Mouse (Mus musculus): Measurements from ENCODE around the gene Phpt1.

Gene Phpt1

DNA sequence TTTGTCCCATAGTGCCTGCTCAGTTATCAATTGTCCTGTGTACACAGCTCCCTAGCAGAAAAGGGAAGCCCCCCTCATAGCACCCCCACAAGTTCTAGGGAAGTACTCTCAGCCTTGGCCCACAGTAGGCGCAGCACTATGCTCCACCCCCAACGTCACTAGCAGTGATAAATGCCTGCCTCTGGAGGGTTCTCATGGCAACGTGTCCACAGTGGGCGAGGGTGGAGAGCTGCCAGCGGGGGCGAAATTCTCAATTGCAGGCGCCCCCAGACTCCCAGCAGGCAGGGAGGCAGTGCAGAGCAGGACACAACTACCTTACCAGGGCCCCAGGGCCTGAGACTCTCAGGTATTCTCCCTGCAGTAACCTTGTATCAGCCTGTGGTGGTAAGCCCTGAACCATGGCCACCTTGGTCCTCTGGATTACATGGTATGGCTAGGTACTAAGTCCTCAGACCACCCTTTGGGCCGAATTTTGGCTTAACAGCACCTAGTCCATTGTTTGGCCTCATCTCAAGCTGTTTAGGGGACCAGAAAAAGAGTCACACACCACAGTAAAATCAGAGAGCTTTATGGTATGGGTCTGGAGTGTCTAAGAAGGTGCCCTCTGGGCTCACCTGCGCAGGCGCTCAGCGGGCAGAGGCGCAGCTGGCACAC is 7.6 kb upstream of the Phpt1 start:
- DNase-seq (ENCODE audit: low read depth, low spot score): no peak

DNA sequence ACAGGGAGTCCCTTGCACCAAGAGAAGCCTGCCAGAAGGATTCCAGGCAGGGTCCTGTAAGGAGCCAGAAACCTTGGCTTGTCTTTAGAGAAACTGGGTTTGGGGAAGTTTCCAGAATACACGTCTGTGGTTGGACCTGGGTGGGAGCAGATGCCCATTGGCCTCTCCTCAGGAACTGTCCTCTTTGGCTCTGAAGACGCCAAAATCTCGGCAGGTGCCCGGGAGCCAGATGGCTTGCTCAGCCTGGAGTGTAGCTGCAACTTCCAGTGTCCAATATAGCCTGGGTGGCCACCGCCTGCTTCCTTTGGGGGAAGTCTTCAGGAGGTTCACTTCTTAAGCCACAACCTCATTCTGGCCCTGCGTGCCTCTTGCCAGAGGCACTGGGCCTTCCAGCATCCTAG is 6.9 kb upstream of the Phpt1 start:
- no peak for DNase-seq (ENCODE audit: low read depth, low spot score)

DNA sequence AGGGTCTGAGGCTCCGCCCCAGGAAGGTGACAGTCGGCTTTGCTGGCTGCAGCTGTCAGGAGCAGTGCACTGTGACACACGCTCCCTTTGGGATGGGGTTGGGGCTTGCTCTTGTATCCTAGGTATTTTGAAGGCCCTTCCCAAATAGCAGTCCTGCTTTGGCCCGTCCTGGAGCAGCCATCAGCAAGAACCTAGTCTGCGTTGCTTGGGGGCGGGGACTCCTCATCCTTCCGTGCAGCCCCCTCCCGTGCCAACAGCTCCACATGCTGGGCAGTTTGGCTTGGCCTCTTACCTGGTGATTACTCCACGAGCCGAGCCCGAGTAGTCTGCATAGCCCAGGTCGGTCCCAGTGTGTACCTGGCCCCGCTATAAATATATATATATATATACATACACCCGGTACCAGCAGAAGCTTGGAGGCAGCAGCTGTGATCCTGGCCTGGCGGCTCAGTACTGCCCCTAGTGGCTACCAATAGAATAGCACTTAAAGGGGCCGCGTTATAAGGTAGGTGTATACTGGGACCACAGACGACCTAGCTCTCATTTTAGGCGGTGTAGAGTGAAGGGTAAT is 6.4 kb upstream of the Phpt1 start, which contains the start of gene Ajm1:
Gene Ajm1 (minus strand): TSS at position 464 of the 571 bp plus-strand sequence.
- DNase-seq (ENCODE audit: low read depth, low spot score): peak; percentile 79

DNA sequence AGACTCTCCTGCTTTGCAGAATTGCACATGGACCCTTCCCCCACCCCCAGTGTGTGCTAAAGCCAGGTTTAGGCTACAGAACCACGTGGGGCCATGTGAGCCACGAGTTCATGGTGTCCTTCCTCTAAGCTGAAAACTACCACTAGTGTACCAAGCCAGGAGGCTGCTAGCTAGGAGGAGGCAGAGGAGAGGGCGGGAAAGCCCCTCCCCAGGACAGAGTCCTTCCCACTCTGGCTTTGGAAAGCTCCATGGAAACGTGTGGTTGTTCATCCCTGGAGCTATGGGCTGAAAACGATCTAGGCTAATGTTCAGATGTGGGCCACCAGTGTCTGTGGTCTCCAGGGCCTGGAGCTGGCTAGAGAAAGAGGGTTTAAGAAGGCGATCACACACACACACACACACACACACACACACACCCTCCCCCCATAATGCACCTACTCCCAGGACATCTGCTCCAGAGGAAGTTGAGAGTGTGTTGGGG is 5.6 kb upstream of the Phpt1 start:
- DNase-seq (ENCODE audit: low read depth, low spot score): no peak

DNA sequence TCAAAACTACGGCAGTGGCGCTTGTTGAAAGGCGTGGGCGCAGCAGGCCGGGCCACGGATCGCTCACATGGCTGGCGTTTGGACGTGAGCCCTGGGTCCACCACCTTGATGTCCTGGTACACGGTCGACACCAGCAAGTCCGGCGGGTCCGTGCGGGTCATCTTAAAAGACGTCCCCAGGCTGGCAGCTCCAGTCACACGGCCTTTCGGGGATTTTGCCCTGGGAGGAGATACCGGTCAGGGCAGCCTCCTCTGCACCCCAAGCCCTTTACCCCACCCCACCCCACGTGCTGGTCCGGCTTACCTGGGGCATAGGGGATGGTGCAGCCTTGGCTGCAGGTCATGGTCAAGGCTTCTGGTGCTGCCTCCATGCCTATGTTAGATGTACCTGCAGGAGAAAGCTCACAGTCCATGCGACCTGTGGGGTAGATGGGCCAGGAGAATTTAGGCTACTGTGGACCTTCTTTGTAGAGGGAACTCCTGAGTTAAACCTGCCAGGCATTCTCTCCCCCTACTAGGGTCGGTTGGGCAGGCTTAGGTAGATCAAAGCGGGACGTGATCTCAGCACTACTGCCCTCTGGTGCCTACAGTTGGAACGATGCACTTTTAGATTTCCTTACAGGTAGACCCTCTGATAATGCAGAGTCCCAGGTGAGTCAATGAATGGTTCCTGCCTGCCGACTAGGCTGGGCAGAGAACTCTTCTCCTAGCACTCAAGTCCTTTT is 4.9 kb upstream of the Phpt1 start:
- peak; percentile 85 for DNase-seq (ENCODE audit: low read depth, low spot score)

DNA sequence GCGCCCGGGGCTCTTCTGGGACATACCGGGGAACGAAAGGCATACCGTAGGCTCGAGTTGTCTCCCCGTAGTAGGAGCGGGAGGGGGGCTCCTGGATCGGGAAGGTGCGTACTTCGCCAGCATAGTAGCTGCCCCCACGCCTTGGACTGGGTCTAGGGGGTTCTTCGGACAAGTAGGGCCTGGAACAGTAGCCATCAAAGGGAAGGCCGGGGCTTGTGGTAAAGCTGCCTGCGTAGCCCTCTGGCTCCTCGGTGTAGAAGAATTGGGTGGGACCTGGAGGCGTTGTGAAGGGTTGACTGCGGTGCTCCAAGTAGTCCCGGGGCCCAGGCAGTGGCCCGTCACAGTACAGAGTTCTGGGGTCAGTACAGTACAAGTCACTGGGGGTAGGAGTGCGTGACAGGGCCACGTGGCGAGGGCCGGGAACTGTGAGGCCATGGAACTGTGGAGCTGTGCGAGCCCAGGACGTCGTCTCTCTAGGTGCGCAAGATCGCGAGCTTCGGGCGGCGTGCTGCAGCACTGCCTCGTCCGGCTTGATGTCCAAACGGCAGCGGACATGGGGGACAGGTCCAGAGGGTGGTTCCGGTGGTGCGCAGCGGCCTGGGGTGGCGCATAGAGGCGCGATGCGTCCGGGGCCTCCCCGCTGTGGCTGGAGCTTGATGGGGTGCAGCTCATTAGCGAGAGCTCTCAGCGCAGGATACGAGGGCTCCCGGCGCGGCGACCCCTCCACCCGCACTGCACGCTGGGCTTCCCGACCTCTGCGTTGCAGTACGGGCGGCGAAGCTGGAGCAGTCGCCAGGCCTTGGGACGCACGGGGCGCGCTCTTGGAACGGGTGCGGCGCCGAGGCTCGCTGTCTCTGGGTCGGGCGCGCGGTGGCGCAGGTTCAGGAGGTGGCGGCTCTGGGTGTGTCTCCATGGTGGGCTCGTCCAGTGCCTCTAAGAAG is 4.0 kb upstream of the Phpt1 start:
- peak; percentile 62 for DNase-seq (ENCODE audit: low read depth, low spot score)

DNA sequence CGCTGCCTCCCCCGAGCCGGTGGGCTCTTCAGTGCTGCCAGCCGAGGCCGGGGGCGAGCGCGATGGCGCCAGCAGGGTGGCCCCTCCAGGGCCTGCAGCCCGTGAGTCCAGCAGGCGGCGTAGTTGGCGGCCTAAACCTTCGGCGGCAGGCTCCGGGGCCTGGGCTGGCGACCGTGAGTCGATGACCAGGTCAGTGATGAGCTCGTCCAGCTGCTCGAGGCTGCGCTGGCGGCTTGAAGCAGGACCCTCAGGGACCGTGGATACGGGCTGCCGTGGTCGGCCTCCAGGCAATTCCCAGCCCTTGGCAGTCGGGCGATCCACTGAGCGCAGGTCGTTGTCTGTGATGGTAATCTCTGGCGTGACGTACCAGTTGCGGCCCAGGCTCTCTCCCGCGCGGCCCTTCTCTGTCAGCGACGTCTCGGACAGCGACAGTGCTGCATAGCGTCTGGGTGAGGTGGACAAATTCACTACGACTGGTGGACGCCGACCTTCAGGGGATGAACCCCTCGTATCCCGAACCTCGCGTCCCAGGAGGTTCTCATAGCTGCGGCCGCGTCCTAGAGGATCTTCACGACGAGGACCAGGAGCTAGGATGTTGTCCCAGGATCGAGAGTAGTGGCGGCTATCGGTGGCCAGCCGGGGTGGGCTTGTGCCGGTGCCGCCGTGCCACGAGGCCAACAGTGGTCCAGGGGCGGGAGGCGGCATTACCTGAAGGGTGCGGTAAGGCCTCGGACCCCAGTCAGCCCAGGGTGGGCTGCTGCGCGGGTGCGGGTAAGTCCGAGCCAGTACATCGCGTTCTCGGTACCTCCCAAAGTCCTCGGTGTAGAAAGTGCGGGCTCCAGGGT is 3.1 kb upstream of the Phpt1 start:
- peak; percentile 54 for DNase-seq (ENCODE audit: low read depth, low spot score)

DNA sequence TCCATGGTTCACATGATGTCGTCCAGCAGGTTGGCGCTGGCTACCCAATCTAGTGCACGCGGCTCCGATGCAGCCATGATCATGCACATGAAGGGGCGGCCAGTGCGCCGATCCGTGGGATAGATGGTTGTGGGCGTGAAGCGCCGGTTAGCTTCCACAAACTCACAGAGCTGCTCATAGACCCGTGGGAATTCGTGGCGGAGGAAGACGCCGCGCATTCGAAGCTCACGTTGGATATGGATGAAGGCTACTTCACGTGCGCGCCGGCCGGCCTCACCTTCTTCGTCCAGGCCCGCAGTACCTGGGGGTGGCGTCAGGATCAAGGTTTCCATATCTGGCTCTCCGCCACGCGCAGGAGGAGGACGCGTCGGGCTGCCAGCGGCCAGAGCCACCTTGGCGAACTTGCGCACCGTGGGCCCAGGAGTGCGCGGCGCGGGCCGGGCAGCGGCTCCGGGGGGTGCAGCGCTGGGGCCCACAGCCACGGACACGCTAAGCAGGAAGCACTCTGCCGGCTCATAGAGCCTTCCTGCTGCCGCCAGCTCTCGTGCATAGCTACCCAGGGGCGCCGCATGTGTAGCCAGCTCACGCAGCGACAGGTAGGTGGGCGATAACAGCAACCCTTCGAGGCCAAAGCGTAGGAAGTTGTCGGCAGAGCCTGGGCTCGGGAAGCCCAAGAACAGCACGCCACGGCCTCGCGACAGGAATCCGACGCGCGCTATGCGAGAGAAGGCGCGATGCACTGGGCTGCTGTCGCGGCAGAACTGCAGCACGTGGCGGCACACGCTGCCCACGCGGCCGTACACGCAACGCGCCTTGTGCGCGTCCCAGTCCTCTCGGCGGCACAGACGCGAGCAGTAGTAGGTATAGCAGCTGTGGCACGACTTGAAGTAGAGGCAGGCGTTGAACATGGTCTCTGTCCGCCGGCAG is 2.2 kb upstream of the Phpt1 start:
- peak; percentile 65 for DNase-seq (ENCODE audit: low read depth, low spot score)

DNA sequence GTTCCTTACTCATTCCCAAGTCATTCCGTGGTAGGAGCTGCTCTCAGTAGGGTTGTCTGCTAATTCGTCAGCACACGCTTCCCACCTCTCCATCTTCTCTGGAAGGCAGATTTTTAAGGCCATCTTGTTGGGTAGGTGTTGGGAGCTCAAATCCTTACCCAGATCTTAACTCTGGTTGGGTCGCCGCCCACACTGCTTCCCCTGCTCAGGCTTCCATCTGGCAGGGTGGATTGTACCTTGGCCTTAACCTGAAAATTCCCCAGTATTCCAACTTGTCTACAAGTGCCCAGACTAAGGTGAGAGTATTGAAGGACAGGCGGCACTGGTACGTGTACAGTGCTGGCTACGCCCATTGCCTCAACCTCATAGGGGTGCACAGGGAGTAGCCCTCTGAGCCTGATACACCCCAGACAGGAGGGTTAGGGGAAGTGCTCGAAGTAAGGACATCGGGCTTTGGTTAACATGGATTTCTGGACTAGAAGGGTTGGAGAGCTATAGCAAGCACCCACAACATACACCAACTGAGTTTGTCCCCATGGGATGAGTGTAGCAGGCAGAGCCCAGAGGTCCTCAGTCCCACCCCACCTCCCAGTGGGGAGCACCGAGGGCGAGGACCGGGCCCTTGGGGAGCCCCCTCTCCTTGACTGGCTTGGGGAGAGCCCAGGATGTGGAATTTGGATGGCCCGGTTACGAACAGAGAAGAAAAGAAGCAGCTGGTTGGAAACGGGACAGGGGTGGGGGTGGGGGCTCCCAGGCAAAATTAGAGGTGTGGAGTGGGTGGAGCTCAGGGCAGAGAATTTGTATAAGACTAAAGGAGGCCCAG is 1.2 kb upstream of the Phpt1 start:
- DNase-seq (ENCODE audit: low read depth, low spot score): no peak

DNA sequence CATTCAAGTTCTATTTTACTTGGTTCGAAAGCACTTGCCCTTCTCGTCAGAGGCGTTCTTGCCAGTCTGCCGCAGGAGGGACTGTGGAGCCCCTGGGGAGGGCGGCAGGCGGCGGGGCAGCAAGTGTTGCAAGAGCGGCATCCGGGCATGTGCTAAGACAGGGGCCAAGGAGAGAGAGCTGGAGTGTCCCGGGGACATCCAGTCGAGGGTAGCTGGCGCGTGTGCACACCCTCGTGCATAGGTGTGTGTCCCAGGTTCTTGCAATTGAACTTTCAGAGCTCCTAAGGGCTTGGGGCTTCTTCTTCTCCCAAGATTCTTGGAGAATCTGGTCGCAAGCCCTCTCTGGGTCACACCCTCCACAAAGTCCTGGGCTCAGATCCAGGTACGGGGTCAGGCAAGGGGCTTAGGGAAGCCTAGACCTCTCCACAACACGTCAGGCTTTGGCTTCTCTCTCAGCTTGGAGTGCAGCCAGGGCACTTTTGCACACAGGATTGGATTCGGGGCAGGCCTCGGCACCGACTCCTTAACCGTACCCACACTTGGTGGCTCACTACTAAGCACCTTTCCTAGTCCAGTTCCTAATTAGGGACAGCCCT is 506 bp upstream of the Phpt1 start:
- DNase-seq (ENCODE audit: low read depth, low spot score): peak; percentile 39

DNA sequence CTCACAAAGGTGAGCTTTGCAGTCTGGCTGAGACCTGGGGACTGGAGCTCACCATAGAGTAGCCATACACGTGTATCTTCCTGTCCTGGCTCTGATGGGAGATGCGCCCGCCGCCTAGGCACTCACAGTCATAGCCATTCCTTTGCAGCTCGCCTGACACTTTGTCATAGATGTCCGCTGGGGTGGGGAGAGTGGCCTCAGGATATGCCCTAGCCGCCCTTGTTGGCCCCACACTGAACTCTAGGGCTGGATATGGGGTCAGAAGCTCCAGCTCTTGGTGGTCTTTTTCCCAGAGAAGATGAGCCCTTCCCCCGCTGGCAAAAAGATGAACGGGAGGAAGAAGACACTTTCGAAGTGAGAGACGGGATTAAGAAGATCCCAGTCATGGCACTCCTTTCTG is 888 bp downstream of the Phpt1 start:
- no peak for DNase-seq (ENCODE audit: low read depth, low spot score)

DNA sequence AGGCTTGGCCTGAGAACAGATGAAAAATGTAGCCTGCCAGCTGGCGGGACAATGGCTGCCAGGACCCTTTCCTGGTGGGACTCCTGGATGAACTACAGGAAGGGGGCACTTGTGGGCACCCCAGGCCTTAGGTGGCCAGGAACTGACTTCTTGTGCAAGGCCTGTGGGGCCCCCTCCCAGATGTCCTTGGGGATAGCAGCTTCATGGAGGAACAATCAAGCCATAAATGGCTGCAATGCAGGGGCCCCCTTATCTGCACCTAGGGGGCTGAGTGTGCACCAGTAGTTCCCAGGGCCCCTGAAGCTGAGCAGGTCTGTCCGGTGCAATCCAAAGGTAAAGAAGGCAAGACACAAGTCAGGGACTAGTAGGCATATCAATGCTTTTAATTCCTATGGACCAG is 2.0 kb downstream of the Phpt1 start:
- no peak for DNase-seq (ENCODE audit: low read depth, low spot score)

DNA sequence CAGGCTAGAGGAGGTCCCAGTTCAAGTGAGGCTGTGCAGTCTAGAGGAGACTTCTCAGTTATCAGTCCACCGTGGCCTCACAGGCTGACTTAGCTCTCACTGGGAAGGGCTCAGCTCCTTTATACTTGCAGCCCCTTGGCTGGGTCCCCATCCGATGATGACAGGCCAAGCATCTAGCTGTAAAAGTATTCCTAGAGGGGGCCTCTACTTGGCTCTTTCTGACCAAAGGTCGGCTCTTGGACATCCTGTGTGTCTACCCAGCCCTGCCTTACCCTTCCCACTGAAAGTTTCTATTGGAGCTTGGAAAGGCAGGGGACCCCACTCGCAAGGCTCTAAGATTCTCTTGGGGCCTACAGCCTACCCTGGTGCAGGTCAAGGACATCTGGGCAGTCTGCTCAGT is 3.8 kb downstream of the Phpt1 start:
- DNase-seq (ENCODE audit: low read depth, low spot score): no peak

DNA sequence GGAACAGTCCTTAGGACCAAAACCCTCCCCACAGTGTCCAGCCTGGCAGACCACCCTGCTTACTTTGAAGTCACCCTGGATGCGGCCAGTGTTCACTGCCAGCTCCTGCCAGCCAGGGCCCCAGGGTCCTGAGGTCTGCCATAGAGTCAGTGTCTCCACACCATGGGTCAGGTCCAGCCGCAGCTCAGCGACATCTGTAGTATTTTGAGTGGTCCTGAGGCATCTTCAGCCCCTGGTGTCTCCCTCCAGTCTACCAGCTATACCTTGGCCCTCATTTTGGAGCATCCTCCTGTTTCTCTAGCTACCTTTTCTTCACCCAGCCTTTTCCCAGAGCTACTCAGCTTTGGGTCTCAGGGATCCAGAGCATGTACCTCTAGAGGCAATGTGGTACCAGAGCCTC is 5.7 kb downstream of the Phpt1 start:
- DNase-seq (ENCODE audit: low read depth, low spot score): no peak

DNA sequence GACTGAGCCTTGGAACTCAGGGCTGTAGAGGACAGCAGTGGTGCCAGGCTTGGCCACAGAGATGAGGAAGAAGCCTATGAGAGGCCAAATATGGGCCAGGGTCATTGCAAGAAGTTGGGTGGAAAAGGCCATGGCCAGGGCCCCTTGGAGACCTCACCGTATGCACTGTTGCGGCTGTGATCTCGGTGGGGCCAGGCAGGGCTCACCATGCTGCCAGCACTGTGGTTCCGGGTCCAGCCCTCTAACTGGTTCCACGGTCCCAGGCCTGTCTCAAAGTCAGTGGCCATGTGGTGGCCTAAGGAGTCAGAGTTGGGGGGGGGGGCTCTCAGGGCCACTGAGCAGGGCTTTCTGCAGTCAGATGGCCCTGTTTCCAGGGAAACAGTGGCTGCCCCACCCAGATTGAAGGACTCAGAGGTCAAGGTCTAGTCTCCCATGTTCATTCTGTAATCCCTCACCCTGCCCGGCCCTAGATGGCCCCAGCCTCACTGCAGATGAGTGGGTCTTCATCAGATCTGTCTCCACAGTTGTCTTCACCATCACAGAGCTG is 6.5 kb downstream of the Phpt1 start:
- DNase-seq (ENCODE audit: low read depth, low spot score): peak; percentile 24

DNA sequence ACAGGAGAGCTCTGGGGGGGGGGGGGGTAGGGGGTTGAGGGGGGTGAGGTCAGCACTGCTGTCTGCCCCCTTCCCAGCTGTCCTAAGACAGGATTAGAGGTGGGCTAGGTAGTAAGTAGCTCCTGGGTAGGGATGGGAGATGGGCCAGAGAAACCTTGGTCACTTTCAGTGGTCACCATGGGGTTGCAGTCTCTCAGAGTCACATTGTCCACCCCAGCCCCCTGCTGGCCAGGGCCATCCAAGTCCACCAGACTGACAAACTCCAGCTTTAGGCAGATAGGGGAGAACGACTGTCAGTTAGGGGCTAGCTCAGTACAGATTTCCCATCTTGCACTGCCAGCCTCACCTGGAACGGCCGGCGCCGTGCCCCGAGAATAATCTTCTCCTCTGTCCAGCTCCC is 8.5 kb downstream of the Phpt1 start:
- DNase-seq (ENCODE audit: low read depth, low spot score): no peak

DNA sequence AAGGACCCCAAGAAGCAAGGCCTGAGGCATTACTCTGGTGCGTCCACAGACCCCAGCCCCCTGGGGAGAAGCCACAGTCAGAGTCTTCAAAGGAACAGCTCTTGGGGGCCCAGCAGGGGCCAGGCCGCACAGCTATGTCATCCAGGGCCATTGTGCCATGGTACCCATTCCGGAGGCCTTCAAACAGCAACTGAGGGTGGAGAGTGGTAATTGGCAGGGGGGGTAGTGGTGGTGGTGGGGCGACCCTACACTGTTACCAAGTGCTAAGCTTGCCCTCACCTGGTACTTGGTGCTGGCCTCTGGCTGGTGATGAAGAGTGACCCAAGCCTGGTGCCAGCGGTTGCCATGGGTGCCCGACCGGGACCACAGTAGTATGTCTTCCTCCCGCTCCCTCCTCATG is 9.3 kb downstream of the Phpt1 start:
- no peak for DNase-seq (ENCODE audit: low read depth, low spot score)

DNA sequence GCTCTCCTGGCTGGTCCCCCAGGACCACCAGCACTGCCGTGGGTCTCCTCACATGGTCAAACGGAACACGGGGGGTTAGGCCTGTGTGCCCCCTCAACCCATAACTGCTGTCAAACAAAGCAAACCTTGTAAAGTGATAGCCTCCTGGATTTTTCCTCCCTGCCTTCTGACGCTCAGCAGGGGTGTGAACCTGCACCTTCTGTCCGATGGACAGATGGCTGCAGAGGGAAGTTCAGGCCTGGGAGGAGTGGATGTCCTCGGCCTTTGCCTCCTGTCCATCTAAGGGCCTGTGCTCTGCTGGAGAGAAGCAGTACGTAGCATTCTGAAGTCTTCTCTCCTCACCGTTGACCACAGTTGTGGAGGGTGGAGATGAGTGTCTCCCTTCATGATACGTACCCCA is 13.1 kb downstream of the Phpt1 start:
- no peak for DNase-seq (ENCODE audit: low read depth, low spot score)

All from ZHBTc4 (cell line).